Mouse (Mus musculus) leukemia stem cell, adult 10-12 weeks (primary cell): ENCODE data around the gene Ptcra. TPM values are rescaled to one million over a fixed set of nuclear protein-coding genes. Genes with fewer than 3 reads are reported as not detected.

ENCODE experiments used
- polyA plus RNA-seq: library from polyadenylated mRNA; stranded (reverse); fragments of >175 nt; gene quantifications from 2 replicates; pipeline ENCODE4 v1.2.3, GENCODE M21; 2012; ENCODE audit warnings: low replicate concordance

The Ptcra gene
- 0.23 TPM in 1 of 2 replicates, not detected in the other for polyA plus RNA-seq

DNA sequence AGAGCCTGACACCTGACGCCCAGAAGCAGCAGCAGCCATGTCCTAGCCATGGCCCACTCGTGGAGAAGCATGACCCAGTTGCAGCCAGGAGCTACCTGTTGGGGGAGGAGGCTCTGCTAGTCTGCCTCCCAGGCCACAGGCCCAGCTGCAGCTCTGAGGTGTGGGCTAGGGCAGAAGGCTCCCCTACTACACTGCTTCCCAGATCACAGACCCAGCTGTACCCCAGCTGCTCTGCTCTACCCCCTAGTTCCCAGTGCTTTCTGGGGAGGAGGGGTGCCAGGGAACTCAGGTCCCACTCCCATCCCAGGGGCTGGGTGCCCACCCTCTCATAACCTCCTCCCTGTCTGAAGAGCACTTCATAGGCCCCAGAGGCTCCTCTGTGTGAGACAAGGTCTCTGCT, at the start of gene Ptcra:
TSS of gene Ptcra (minus strand) at position 169 of the 400 bp plus-strand sequence.

DNA sequence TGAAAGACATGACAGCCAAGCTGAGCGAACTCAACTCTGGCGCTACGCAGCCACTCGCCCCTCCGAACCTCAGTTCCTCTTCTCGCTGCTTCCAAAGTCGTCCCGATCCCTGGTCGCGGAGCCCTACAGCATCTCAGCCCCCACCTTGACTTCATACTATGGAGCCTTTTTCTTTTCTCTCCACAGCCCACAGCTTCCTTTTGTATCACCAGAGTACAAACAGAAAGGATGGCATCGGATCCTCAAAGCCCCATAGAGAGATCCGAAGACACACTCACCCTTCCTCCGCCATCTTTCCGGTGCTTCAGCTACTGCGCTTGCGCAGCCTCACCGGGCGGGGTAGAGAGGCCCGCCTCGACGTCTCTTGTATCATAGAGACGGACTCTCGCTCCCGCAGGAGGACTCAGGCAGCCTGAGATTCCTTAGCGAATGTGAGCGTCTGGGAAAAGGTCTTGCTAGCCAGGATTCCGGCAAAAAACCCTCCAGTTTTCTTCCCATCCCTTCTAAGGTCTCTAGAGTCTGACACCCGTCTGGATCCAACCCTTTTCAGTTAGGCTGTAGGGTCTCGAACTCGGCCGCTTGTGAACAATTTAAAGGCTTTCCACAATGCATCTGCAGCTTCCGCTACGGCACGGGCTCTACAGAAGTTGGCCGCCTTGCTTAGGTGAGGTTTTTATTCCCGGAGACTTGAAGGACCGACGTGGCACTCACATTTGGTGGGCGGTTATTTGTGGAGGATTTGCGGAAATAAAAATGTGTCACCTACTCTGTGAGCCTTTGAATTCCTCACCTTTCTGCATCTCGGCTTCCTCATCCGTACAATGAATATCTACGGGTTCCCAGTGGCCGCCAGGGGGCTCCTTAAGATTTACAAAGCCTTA, 19.1 kb upstream of the Ptcra start, which contains the start of gene Rpl7l1:
TSS of gene Rpl7l1 (minus strand) at position 332 of the 881 bp plus-strand sequence.

DNA sequence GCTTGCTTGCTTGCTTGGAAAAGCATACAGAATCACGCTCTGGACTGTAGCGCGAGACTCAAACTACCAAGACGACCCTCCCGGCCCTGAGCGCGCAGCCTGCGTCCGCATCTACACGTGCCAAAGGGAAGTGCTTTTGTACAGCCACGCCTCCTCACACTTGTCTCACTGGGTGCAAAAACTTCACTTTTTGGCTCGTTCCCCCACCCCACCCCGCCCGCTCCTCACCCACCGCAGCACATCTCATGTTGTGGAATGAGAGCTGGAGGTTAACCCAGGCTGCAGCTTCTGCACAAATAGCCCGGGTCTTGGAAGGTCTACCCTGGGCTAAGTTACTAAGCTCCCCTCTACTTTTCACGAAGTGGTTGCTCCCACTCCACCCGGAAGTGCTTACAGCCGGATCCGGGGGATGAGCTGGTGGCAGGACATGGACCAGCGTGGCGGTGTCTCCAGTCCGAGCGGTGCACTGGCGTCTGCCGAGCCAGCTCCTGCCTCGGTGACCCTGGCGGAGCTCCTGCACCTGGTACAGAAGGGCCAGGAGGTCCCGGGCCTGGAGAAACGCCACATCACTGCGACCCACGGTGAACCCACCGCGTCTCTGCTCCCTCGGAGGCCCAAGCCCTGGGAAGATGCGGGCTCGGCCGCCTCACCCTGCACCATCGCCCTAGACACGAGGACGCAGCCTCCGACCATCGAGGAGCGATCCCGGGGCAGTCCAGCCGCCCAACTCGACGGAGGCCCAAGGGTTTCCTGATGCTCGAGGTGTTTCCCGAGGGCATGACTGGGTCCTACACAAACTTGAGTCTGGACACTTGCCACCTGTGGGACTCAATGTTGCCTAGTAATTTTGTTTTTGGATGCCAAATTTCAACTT, 9.1 kb upstream of the Ptcra start, which contains the start of gene 2310039H08Rik:
TSS of gene 2310039H08Rik (plus strand) at position 232 of the 874 bp plus-strand sequence.

DNA sequence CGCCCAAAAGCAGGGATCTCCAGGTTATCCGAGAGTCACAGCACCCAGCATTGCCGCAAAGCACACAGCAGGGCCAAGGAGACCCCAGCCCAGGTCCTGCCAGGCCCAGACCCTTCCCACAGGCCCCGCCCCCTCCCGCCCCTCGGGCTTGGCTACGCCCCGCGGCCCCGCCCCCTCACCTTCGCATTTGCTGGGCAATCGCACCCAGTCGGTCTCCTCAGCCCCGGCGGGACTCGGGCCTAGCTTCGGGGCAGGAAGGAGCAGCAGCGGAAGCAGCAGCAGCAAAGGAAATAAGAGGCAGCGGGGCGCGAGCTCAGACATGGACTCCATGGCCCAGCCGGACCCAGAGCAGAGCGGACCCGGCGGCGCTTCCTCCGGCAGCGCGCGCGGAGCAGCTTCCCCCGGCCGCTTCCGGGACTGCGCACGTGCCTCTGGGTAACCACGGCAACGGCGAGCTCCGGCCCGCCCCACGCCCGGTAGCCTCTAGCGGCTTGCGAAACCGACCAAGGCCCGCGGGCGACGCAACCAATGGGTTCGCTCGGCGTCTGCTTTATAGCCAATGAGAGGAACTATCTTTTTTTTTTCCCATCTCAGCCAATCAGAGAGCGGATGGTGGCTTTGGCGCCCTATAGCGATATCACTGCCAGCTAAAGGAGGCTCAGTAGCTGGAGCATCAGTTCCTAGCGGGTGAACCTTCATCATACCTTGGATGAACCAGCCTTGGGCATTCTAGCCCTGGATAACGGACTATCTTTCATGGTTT, 11.5 kb downstream of the Ptcra start, which contains the start of gene Cnpy3:
TSS of gene Cnpy3 (minus strand) at position 421 of the 763 bp plus-strand sequence.

DNA sequence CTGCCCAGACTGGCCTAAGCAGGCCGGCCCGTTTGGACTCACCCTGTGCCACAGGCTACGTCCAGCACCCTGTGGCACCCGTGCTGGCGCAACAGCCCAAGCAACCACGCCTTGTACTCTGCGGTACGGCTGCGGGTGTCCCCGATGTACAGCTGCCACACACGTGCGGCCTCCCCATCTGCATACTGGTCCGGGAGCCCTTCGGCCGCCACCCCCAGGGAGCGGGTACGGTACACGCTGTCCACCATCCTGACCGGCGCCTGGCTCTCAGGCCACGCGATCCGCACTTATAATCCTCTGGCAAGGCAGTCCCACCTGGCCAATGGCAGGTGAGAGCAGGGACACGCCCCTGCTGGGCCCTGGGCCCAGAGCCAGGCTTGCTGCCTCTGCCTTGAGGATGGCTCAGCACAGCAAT, 34.6 kb downstream of the Ptcra start, which contains the start of gene Gnmt:
TSS of gene Gnmt (minus strand) at position 265 of the 415 bp plus-strand sequence.

DNA sequence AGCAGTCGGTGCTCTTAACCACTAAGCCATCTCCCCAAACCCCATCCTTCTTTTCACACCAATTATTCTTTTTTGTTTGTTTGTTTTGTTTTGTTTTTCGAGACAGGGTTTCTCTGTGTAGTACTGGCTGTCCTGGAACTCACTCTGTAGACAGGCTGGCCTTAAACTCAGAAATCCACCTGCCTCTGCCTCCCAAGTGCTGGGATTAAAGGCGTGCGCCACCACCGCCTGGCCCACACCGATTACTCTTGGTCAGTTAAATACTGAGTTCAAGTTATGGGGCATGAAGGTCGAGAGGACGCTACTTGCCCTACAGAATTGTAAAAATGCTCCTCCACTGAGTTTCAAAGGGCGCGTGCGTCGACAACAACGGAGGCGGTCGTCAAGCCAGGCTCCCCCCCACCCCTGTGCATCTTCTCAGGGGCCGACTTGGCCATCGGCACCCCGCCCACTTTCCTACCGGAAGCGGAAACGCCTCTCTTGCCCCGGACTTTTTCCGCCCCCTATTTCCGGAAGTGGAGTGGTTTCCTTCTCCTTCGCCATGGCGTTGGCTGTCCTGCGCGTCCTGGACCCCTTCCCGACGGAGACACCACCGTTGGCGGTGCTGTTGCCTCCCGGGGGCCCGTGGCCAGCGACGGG, 52.4 kb downstream of the Ptcra start, which contains the start of gene Pex6:
TSS of gene Pex6 (plus strand) at position 505 of the 639 bp plus-strand sequence.

Other genes starting within 250 kb of the Ptcra start
- gene Cul9, start 217.3 kb downstream of the Ptcra start, polyA plus RNA-seq: 2.6 and 4.9 TPM in 2 replicates
- gene Srf, start 207.5 kb downstream of the Ptcra start, polyA plus RNA-seq: 172 and 177 TPM in 2 replicates
- 0.66 and 1.9 TPM in 2 replicates for gene Ptk7, start 134.2 kb downstream of the Ptcra start, polyA plus RNA-seq
- 6.1 and 9.9 TPM in 2 replicates for gene Klc4, start 117.7 kb downstream of the Ptcra start, polyA plus RNA-seq
- 845 and 851 TPM in 2 replicates for gene Mrpl2, start 117.5 kb downstream of the Ptcra start, polyA plus RNA-seq
- 3.1 and 12.3 TPM in 2 replicates for gene Cul7, start 113.4 kb downstream of the Ptcra start, polyA plus RNA-seq
- gene Rrp36, start 89.4 kb downstream of the Ptcra start, polyA plus RNA-seq: 7.7 and 14.0 TPM in 2 replicates
- gene Mea1, start 84.9 kb downstream of the Ptcra start, polyA plus RNA-seq: 55.5 and 91.8 TPM in 2 replicates
- 260 and 474 TPM in 2 replicates for gene Klhdc3, start 82.8 kb downstream of the Ptcra start, polyA plus RNA-seq
- 87.2 and 94.1 TPM in 2 replicates for gene Ppp2r5d, start 58.6 kb downstream of the Ptcra start, polyA plus RNA-seq
- 27.7 and 37.0 TPM in 2 replicates for gene Pex6, start 52.2 kb downstream of the Ptcra start, polyA plus RNA-seq
- 0.96 TPM in 1 of 2 replicates, not detected in the other for gene Gnmt, start 34.5 kb downstream of the Ptcra start, polyA plus RNA-seq
- 88.2 and 108 TPM in 2 replicates for gene Cnpy3, start 11.5 kb downstream of the Ptcra start, polyA plus RNA-seq
- gene 2310039H08Rik, start 8.9 kb upstream of the Ptcra start, polyA plus RNA-seq: 108 and 208 TPM in 2 replicates
- gene Rpl7l1, start 19.0 kb upstream of the Ptcra start, polyA plus RNA-seq: 2.0 and 16.9 TPM in 2 replicates
- gene Bicral, start 94.8 kb upstream of the Ptcra start, polyA plus RNA-seq: 10.2 and 17.7 TPM in 2 replicates
- gene Tbcc, start 127.0 kb upstream of the Ptcra start, polyA plus RNA-seq: 23.6 and 27.2 TPM in 2 replicates
- not detected in 2 replicates for gene Prph2, start 146.7 kb upstream of the Ptcra start, polyA plus RNA-seq
- 7.3 and 9.4 TPM in 2 replicates for gene Ubr2, start 246.8 kb upstream of the Ptcra start, polyA plus RNA-seq